Mouse (Mus musculus) testis, postnatal 14 days (tissue): ENCODE data around the gene Ccdc88c.

Source experiments
- DNase-seq: peaks from one replicate; pipeline ENCODE4 v3.0.0; 2021; ENCODE audit warnings: low spot score

The Ccdc88c gene

GRCm38 (mm10) chr12:101028954-101029731, at the start of gene Ccdc88c:
Gene Ccdc88c (minus strand): TSS chr12:101029056.
- DNase-seq: peak; percentile 89

GRCm38 (mm10) chr12:101077955-101078354, 49.1 kb upstream of the Ccdc88c start:
- DNase-seq: no peak

GRCm38 (mm10) chr12:101075433-101075832, 46.6 kb upstream of the Ccdc88c start:
- no peak for DNase-seq

- no peak for DNase-seq
These were observed 46.1 kb upstream of the Ccdc88c start for GRCm38 (mm10) chr12:101074821-101075429.

- DNase-seq: no peak
These were observed 41.0 kb upstream of the Ccdc88c start for GRCm38 (mm10) chr12:101069813-101070212.

- DNase-seq: no peak
These were observed 37.5 kb upstream of the Ccdc88c start for GRCm38 (mm10) chr12:101066329-101066728.

GRCm38 (mm10) chr12:101039956-101040355, 11.1 kb upstream of the Ccdc88c start:
- no peak for DNase-seq

- no peak for DNase-seq
These were observed 456 bp downstream of the Ccdc88c start for GRCm38 (mm10) chr12:101028247-101028953.

- no peak for DNase-seq
These were observed 1.2 kb downstream of the Ccdc88c start for GRCm38 (mm10) chr12:101027451-101028246.

- DNase-seq: no peak
These were observed 1.9 kb downstream of the Ccdc88c start for GRCm38 (mm10) chr12:101026946-101027345.

GRCm38 (mm10) chr12:101026518-101026917, 2.3 kb downstream of the Ccdc88c start:
- no peak for DNase-seq

GRCm38 (mm10) chr12:101026025-101026424, 2.8 kb downstream of the Ccdc88c start:
- DNase-seq: no peak

GRCm38 (mm10) chr12:101025379-101025778, 3.5 kb downstream of the Ccdc88c start:
- DNase-seq: no peak

GRCm38 (mm10) chr12:101024824-101025223, 4.0 kb downstream of the Ccdc88c start:
- no peak for DNase-seq

GRCm38 (mm10) chr12:101023143-101023542, 5.7 kb downstream of the Ccdc88c start:
- DNase-seq: no peak

GRCm38 (mm10) chr12:101022353-101022752, 6.5 kb downstream of the Ccdc88c start:
- DNase-seq: no peak

GRCm38 (mm10) chr12:101021484-101022226, 7.2 kb downstream of the Ccdc88c start:
- DNase-seq: no peak

- DNase-seq: no peak
These were observed 8.4 kb downstream of the Ccdc88c start for GRCm38 (mm10) chr12:101020210-101021015.

- no peak for DNase-seq
These were observed 9.4 kb downstream of the Ccdc88c start for GRCm38 (mm10) chr12:101019443-101019842.

GRCm38 (mm10) chr12:101019031-101019430, 9.8 kb downstream of the Ccdc88c start:
- no peak for DNase-seq
